Mouse (Mus musculus) right cerebral cortex, adult 2 months (tissue): Measurements from ENCODE around the gene Gpr171.
"Not testable (repeated sequence)": the region's sequence is repeated elsewhere in the genome, so short reads cannot be mapped to it uniquely, and the experiment has no call there.

Experiments used
- DNase-seq, 2 experiments: peaks; one replicate each; pipeline ENCODE4 v3.0.0; 2021 to 2022; ENCODE audit warnings: low spot score in 2 of 2

Gpr171 gene

DNA sequence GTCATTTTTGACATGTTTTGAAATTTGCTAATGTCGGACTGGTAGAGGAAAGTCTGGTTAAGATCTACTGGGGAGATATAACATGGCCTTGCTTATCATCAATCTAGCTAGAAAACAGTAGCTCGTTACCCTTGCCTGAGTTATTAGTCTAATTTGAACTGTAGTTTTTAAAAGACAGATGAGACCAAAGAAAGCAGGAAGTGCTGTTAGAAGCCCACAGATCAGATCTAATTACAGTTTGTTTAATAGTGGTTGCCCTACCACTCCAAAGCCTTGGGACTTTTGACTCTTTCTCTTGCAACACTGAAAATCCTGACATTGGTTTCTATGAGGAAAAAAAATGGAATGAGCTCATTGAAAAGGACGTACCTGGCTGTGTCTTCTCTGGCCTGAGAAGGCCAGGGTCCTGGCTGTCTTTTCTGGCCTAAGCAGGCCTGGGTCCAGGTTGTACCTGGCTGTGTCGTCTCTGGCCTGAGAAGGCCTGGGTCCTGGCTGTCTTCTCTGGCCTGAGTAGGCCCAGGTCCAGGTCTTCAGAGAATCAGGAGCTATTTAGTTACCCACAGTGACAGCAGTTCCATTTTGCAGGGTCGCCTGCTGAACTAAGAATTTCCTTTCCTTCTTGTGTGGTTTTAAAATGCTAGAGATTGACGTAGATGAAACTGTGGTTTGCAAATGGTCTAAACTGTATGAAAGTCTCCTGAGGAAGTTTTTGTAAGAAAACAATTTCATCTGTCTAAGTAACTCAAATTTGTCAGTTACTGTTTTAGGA, at the start of gene Gpr171:
TSS of gene Gpr171 (minus strand) at position 604 of the 769 bp plus-strand sequence.
- no peak for DNase-seq

GRCm38 (mm10) chr3:59150624-59151023, 49.0 kb upstream of the Gpr171 start:
- DNase-seq = no peak

DNA sequence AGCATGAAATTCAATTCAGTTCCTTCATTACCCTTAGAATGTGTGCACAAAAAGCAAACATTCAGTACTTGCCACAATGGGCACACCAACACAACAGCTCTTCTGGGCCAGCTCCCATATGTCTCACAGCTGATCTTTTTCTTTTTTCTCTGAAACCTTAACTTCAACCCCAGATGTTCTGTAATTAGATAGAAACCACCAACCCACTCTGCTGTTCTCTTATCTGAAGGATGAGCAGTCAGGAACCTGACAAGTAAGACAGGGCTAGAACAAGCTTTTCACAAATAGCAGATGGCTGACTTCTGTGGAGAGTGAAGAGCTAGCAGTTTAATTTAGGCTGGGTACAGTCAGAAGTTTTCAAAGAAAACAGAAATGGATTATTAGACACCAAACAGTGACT, 48.0 kb upstream of the Gpr171 start:
- DNase-seq = no peak

GRCm38 (mm10) chr3:59145194-59145593, 43.6 kb upstream of the Gpr171 start:
- no peak for DNase-seq

- DNase-seq = no peak
Measured at GRCm38 (mm10) chr3:59141507-59142305, 40.1 kb upstream of the Gpr171 start.

GRCm38 (mm10) chr3:59140941-59141340, 39.3 kb upstream of the Gpr171 start:
- DNase-seq = not testable (repeated sequence)

GRCm38 (mm10) chr3:59140115-59140514, 38.5 kb upstream of the Gpr171 start:
- DNase-seq = no peak

GRCm38 (mm10) chr3:59139651-59140051, 38.0 kb upstream of the Gpr171 start:
- no peak for DNase-seq

GRCm38 (mm10) chr3:59138946-59139468, 37.4 kb upstream of the Gpr171 start:
- DNase-seq = no peak

GRCm38 (mm10) chr3:59135911-59136653, 34.5 kb upstream of the Gpr171 start:
- no peak for DNase-seq

- no peak for DNase-seq
Measured at GRCm38 (mm10) chr3:59133189-59133588, 31.6 kb upstream of the Gpr171 start.

DNA sequence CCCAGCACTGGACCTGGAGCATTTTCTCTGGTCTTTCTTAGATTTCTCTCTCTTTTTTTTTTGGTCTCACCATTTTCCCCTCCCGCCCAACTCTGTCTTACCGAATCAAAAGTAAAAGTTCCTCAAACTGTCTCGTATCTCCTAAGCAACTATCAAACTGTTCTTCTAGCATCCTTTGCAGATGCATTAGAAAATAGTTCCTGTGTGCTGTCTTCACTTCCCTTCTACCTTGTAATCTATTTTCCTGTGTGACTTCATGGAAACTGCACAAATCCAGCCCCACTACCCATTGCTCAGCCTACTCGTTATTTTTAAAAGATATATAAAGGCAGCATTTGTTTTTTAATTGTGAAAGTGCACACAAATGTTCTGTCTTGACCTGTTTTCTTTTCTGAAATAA, 30.3 kb upstream of the Gpr171 start:
- no peak for DNase-seq

- DNase-seq = no peak
Measured at GRCm38 (mm10) chr3:59131081-59131480, 29.5 kb upstream of the Gpr171 start.

DNA sequence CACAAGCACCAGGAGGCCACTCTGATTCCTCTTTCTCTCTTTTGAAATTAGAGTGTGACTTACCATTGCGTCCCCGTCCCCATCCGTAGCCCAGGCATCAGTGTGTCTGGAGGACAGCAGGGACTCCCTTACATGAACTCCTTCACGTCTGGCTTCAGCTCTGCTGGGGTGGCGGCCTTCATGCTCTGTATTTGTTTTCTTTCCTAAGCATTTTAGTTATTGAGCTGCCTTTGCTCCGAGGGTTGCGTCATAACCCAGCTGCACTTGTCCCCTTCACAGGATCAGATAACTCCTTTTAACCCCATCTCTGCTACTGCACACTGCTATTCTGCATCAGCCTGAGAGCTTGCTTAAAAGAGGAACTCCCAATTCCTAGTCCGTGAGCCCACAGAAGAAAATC, 28.8 kb upstream of the Gpr171 start:
- DNase-seq = no peak

DNA sequence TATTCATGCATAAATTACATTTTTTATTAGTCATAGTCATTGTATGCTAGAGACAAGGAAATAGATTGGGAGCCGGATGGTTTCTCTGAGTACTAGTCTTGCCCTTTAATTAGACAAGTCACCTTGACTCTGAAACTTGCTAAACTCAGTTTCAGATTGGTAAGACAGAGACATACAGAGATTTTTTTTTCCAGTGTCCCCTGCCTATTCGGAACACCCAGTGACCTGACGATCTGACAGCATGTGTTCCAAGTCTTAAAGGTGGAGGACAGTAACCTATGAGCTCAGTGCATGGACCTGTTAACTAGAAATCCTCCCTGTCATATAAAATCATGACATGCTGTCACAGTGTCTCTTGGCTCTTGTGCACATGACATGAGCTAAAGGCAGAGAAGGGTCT, 27.9 kb upstream of the Gpr171 start:
- DNase-seq = no peak

DNA sequence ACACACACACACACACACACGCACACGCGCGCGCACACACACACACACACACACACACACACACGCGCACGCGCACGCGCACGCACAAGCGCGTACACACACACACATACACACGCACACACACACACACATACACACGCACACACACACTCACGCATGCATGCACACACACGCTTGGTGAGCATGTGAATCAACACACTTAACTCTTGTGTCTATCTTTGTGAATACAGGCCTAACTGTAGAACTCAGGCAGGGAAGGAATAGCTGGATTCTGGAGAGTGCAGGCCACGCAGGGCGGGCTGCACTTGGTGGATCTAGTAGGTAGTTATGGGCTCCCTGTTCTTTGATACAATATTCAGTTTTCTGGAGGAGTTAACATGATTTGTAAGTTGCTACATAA, 27.1 kb upstream of the Gpr171 start:
- no peak for DNase-seq

GRCm38 (mm10) chr3:59125783-59126555, 24.3 kb upstream of the Gpr171 start:
- DNase-seq = no peak

DNA sequence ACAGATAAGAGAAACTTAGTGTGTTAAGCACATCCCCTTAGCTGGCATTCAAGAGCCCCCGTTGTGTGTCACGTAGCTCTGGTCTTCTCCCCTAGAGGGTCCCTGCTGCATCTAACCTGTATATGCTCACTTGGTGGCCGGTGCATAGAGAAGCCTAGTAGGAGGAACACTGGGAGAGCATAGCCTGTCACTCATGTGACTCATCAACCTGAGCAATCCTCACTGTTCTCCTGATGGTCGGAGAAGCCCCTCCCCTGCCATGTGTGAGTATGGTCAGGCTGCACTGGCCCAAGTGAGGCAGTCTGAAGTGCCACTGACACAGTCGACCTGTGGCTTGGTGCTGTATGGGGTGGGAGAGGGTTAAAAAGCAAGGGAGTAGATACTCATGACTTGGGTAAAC, 23.4 kb upstream of the Gpr171 start:
- DNase-seq = no peak

- no peak for DNase-seq
Measured at GRCm38 (mm10) chr3:59121780-59122449, 20.3 kb upstream of the Gpr171 start.

- peak in 1 of 2 experiments; percentile 29 for DNase-seq
Measured at GRCm38 (mm10) chr3:59121067-59121730, 19.6 kb upstream of the Gpr171 start.
